Mouse (Mus musculus) hindbrain, postnatal 0 days (tissue): ENCODE data around the gene Epha6. TPM values are rescaled to one million over a fixed set of nuclear protein-coding genes. Genes with fewer than 3 reads are reported as not detected.

ENCODE experiments used
- ATAC-seq: fragments of 200-750 bp; cut with Nextera tagmentation; 2 replicates; pipeline ENCODE4 v1.8.0; 2017; ENCODE audit warnings: mild to moderate bottlenecking, moderate TSS enrichment, moderate library complexity
- DNase-seq: peaks from one replicate; pipeline ENCODE4 v3.0.0-alpha.2; 2015; ENCODE audit warnings: low spot score
- H3K27ac ChIP-seq: fragments of 300-500 bp; sonication (generic); 2 replicates; pipeline ENCODE4 v1.5.1; 2014; ENCODE audit warnings: mild to moderate bottlenecking
- H3K27me3 ChIP-seq: fragments of 300-500 bp; sonication (generic); 2 replicates; pipeline ENCODE4 v1.6.1; 2014; ENCODE audit warnings: low read length, mixed read lengths; ENCODE audit not compliant: insufficient read depth
- H3K36me3 ChIP-seq: fragments of 300-500 bp; sonication (generic); 2 replicates; pipeline ENCODE4 v1.6.1; 2014; ENCODE audit warnings: low read length, mixed read lengths; ENCODE audit not compliant: insufficient read depth
- H3K4me1 ChIP-seq: fragments of 300-500 bp; sonication (generic); 2 replicates; pipeline ENCODE4 v1.6.1; 2014; ENCODE audit warnings: antibody characterized with exemption, low read length, mixed read lengths; ENCODE audit not compliant: insufficient read depth
- H3K4me2 ChIP-seq: fragments of 300-500 bp; sonication (generic); 2 replicates; pipeline ENCODE4 v1.6.1; 2014; ENCODE audit warnings: low read depth, mild to moderate bottlenecking, low read length, moderate library complexity, mixed read lengths
- H3K4me3 ChIP-seq: fragments of 300-500 bp; sonication (generic); 2 replicates; pipeline ENCODE4 v1.5.1; 2014; ENCODE audit warnings: low read length
- H3K9ac ChIP-seq: fragments of 300-500 bp; sonication (generic); replicated peaks from 2 replicates; pipeline ENCODE4 v1.6.1; 2014; ENCODE audit warnings: mild to moderate bottlenecking, low read length, moderate library complexity, mixed read lengths
- H3K9me3 ChIP-seq: fragments of 300-500 bp; sonication (generic); 2 replicates; pipeline ENCODE4 v1.6.1; 2016; ENCODE audit warnings: low read length, mixed read lengths
- CTCF ChIP-seq: IDR thresholded peaks from 2 replicates; pipeline ENCODE4 v1.5.1; 2016; ENCODE audit warnings: antibody characterized with exemption, control low read depth, low read depth
- WGBS: fragments of 180-500 bp; shearing (Covaris S2); extraction: QIAGEN DNeasy Blood & Tissue Kit; methylation state at CpG from one replicate; pipeline ENCODE4 v1.1.7; 2014; 5-methylcytosine and 5-hydroxymethylcytosine counted together
- polyA plus RNA-seq: library from polyadenylated mRNA; unstranded; fragments of >200 nt; fragmentation: Nextera tagmentation; extraction: Ambion mirVana; gene quantifications from 2 replicates; pipeline ENCODE4 v1.2.1, GENCODE M21; 2015
- total RNA-seq: library from RNA; depleted of rRNA; stranded (reverse); fragments of >200 nt; gene quantifications from 2 replicates; pipeline ENCODE4 v1.2.3, GENCODE M21; 2014

Epha6 gene
- total and polyA plus RNA-seq, 2 experiments from 2014 or later, result 7.2 to 20.6 TPM

- TF ChIP-seq CTCF, result no peak
- ATAC-seq (no peak), DNase-seq (no peak)
- Histone ChIP-seq H3K9ac (no peak overlapping the region), H3K27me3 (no peaks in the 10 kb centered on the region), H3K4me3 (no peak overlapping the region), H3K27ac (no peak overlapping the region), H3K4me2 (no peak overlapping the region), H3K9me3 (no peaks in the 10 kb centered on the region), H3K36me3 (no peaks in the 10 kb centered on the region), H3K4me1 (no peaks in the 10 kb centered on the region)
- 50% methylated on average over 2 of the region's 2 CpGs for WGBS
Measured at GRCm38 (mm10) chr16:60570546-60570945, 34.8 kb downstream of the Epha6 start.

GRCm38 (mm10) chr16:60544385-60544784 lies 60.9 kb downstream of the Epha6 start:
- Histone ChIP-seq H3K4me1 (no peaks in the 10 kb centered on the region), H3K9me3 (no peaks in the 10 kb centered on the region), H3K27ac (no peak overlapping the region), H3K36me3 (no peaks in the 10 kb centered on the region), H3K4me3 (no peak overlapping the region), H3K9ac (no peak overlapping the region), H3K27me3 (no peaks in the 10 kb centered on the region), H3K4me2 (no peak overlapping the region)
- WGBS, result 71% methylated on average over 4 of the region's 4 CpGs
- no peak for DNase-seq
- no peak for ATAC-seq
- TF ChIP-seq CTCF, result no peak

GRCm38 (mm10) chr16:60538233-60538632 lies 67.1 kb downstream of the Epha6 start:
- Histone ChIP-seq H3K27me3 (no peaks in the 10 kb centered on the region), H3K4me2 (no peak overlapping the region), H3K9me3 (no peaks in the 10 kb centered on the region), H3K27ac (no peak overlapping the region), H3K36me3 (no peaks in the 10 kb centered on the region), H3K4me1 (no peaks in the 10 kb centered on the region), H3K4me3 (no peak overlapping the region), H3K9ac (no peak overlapping the region)
- ATAC-seq (0 out of 2 replicates have a peak, but pooled peaks have one; percentile 51), DNase-seq (peak; percentile 78)
- TF ChIP-seq CTCF, result peak; percentile 74

GRCm38 (mm10) chr16:60509707-60510106 lies 95.6 kb downstream of the Epha6 start:
- WGBS, result 34% methylated on average over 3 of the region's 3 CpGs

GRCm38 (mm10) chr16:60499567-60499966 lies 105.8 kb downstream of the Epha6 start:
- 93% methylated on average over 1 of the region's 1 CpGs for WGBS
- Histone ChIP-seq H3K27me3 (no peaks in the 10 kb centered on the region), H3K27ac (no peak overlapping the region), H3K4me1 (no peaks in the 10 kb centered on the region), H3K4me3 (no peak overlapping the region), H3K9me3 (no peaks in the 10 kb centered on the region), H3K36me3 (no peaks in the 10 kb centered on the region), H3K4me2 (no peak overlapping the region), H3K9ac (no peak overlapping the region)
- TF ChIP-seq CTCF, result no peak
- ATAC-seq (no peak), DNase-seq (no peak)

More at GRCm38 (mm10) chr16:60509707-60510106, 95.6 kb downstream of the Epha6 start:
- Histone ChIP-seq H3K4me1 (no peaks in the 10 kb centered on the region), H3K27ac (no peak overlapping the region), H3K9ac (no peak overlapping the region), H3K9me3 (no peaks in the 10 kb centered on the region), H3K36me3 (no peaks in the 10 kb centered on the region), H3K27me3 (no peaks in the 10 kb centered on the region), H3K4me2 (no peak overlapping the region), H3K4me3 (no peak overlapping the region)
- DNase-seq, result peak; percentile 10
- no peak for TF ChIP-seq CTCF
- ATAC-seq, result no peak

- Histone ChIP-seq H3K4me3 (no peak overlapping the region), H3K4me2 (no peak overlapping the region), H3K27me3 (no peaks in the 10 kb centered on the region), H3K27ac (no peak overlapping the region), H3K9ac (no peak overlapping the region), H3K4me1 (no peaks in the 10 kb centered on the region), H3K9me3 (no peaks in the 10 kb centered on the region), H3K36me3 (no peaks in the 10 kb centered on the region)
- ATAC-seq, result no peak
- DNase-seq, result no peak
- no peak for TF ChIP-seq CTCF
Measured at GRCm38 (mm10) chr16:60475776-60476175, 129.6 kb downstream of the Epha6 start.

GRCm38 (mm10) chr16:60468200-60468785 lies 137.0 kb downstream of the Epha6 start:
- TF ChIP-seq CTCF, result no peak
- Histone ChIP-seq H3K27ac (no peak overlapping the region), H3K9me3 (no peaks in the 10 kb centered on the region), H3K27me3 (no peaks in the 10 kb centered on the region), H3K9ac (no peak overlapping the region), H3K4me2 (no peak overlapping the region), H3K36me3 (no peaks in the 10 kb centered on the region), H3K4me3 (no peak overlapping the region), H3K4me1 (no peaks in the 10 kb centered on the region)
- DNase-seq (no peak), ATAC-seq (no peak)
- WGBS, result 65% methylated on average over 7 of the region's 7 CpGs
